Mouse (Mus musculus) brain, embryonic 14.5 days (tissue): Measurements from ENCODE around the gene Jtb.

Experiments used
- CTCF ChIP-seq: fragments of 200-500 bp; IDR thresholded peaks from 2 replicates; pipeline ENCODE4 v1.5.1; 2012; ENCODE audit warnings: inconsistent platforms, mild to moderate bottlenecking, moderate library complexity, borderline replicate concordance; ENCODE audit not compliant: insufficient read depth, insufficient read length; ENCODE audit errors: extremely low read depth
- POLR2A ChIP-seq: fragments of 200-500 bp; IDR thresholded peaks from 2 replicates; pipeline ENCODE4 v1.6.1; 2012; ENCODE audit warnings: mild to moderate bottlenecking, inconsistent platforms, borderline replicate concordance; ENCODE audit not compliant: poor library complexity, insufficient read depth, insufficient read length, severe bottlenecking; ENCODE audit errors: extremely low read depth

GRCm38 (mm10) chr3:90183581-90183980, 47.8 kb upstream of the Jtb start:
- TF ChIP-seq CTCF: no peak
- no peak for TF ChIP-seq POLR2A
